7 mouse cellular contexts compared by ENCODE assay signal in genomic region chr15:27797480-27798155, GRCm38 (mm10).
DNase-seq lines count a peak whose midpoint lies in the region; ATAC-seq and TF ChIP-seq lines count a peak whose summit lies in the region.

No protein-coding gene starts in this region.

- H3K4me2 ChIP-seq in lung, embryonic 15.5 days = no peak overlapping the region
- H3K4me2 ChIP-seq in forebrain, embryonic 12.5 days = no peak overlapping the region
- H3K4me2 ChIP-seq in hindbrain, postnatal 0 days (ENCODE audit: low read depth, low read length) = no peak overlapping the region

- no peaks in the 10 kb centered on the region for H3K9me3 ChIP-seq in lung, embryonic 15.5 days
- H3K9me3 ChIP-seq in forebrain, embryonic 12.5 days = no peaks in the 10 kb centered on the region
- H3K9me3 ChIP-seq in hindbrain, postnatal 0 days (ENCODE audit: low read length) = no peaks in the 10 kb centered on the region

- no peak overlapping the region for H3K9ac ChIP-seq in lung, embryonic 15.5 days
- H3K9ac ChIP-seq in forebrain, embryonic 12.5 days = no peak overlapping the region
- H3K9ac ChIP-seq in hindbrain, postnatal 0 days (replicated peaks; ENCODE audit: low read length) = no peak overlapping the region

- no peak for TF ChIP-seq POLR2A in olfactory bulb, adult 2 months (IDR thresholded peaks at IDR 0.05; ENCODE audit: insufficient read depth, low read depth, low read length)

- ATAC-seq in lung, embryonic 15.5 days (ENCODE audit: borderline replicate concordance, extremely low read depth, low FRiP score, low TSS enrichment) = no peak
- peak; percentile 82 for ATAC-seq in forebrain, embryonic 12.5 days (ENCODE audit: low FRiP score)
- ATAC-seq in hindbrain, postnatal 0 days = no peak
- no peak for ATAC-seq in inflammation-experienced regulatory T-cells, adult 6 months

- peaks cover 7% of the 10 kb centered on the region for H3K36me3 ChIP-seq in lung, embryonic 15.5 days
- peaks cover 17% of the 10 kb centered on the region for H3K36me3 ChIP-seq in forebrain, embryonic 12.5 days (replicated peaks)
- H3K36me3 ChIP-seq in hindbrain, postnatal 0 days (ENCODE audit: insufficient read depth, low read length) = peaks cover 8% of the 10 kb centered on the region; the same call in 1 of the 2 replicates

- no peak overlapping the region for H3K4me3 ChIP-seq in lung, embryonic 15.5 days
- no peak overlapping the region for H3K4me3 ChIP-seq in forebrain, embryonic 12.5 days (replicated peaks)
- H3K4me3 ChIP-seq in hindbrain, postnatal 0 days (ENCODE audit: low read length) = no peak overlapping the region
- no peak overlapping the region for H3K4me3 ChIP-seq in olfactory bulb, adult 2 months (ENCODE audit: insufficient read depth, low read depth, low read length)

- peaks cover 43% of the 10 kb centered on the region for H3K4me1 ChIP-seq in lung, embryonic 15.5 days
- peaks cover 50% of the 10 kb centered on the region for H3K4me1 ChIP-seq in forebrain, embryonic 12.5 days
- peaks cover 16% of the 10 kb centered on the region for H3K4me1 ChIP-seq in hindbrain, postnatal 0 days (ENCODE audit: insufficient read depth, low read length)
- H3K4me1 ChIP-seq in olfactory bulb, adult 2 months (ENCODE audit: control insufficient read depth, insufficient read depth, low read length) = peaks cover 61% of the 10 kb centered on the region

- H3K27me3 ChIP-seq in lung, embryonic 15.5 days = no peaks in the 10 kb centered on the region
- no peaks in the 10 kb centered on the region for H3K27me3 ChIP-seq in forebrain, embryonic 12.5 days
- no peaks in the 10 kb centered on the region for H3K27me3 ChIP-seq in hindbrain, postnatal 0 days (ENCODE audit: insufficient read depth, low read length)

- no peak for DNase-seq in lung, adult 18-20 months
- no peak for DNase-seq in hindbrain, postnatal 0 days (ENCODE audit: low spot score)
- DNase-seq in urinary bladder, postnatal 25 days (ENCODE audit: low spot score) = no peak

- peak overlapping the region; percentile 59 for H3K27ac ChIP-seq in lung, embryonic 15.5 days
- H3K27ac ChIP-seq in forebrain, embryonic 12.5 days = peak overlapping the region; percentile 90
- H3K27ac ChIP-seq in hindbrain, postnatal 0 days = peak overlapping the region; percentile 73
- H3K27ac ChIP-seq in olfactory bulb, adult 2 months (ENCODE audit: insufficient read depth, low read depth, low read length) = peak overlapping the region; percentile 92

- WGBS in lung, embryonic 15.5 days = 74% methylated on average over 20 of the region's 20 CpGs
- whole genome bisulfite sequencing in forebrain, embryonic 12.5 days = 43% methylated on average over 20 of the region's 20 CpGs
- 53% methylated on average over 20 of the region's 20 CpGs for WGBS in hindbrain, postnatal 0 days
- WGBS in olfactory bulb, adult 2 months = 14% methylated on average over 20 of the region's 20 CpGs

- no peak for TF ChIP-seq CTCF in hindbrain, postnatal 0 days (IDR thresholded peaks at IDR 0.05; ENCODE audit: low read depth)
- TF ChIP-seq CTCF in olfactory bulb, adult 2 months (IDR thresholded peaks at IDR 0.05; ENCODE audit: insufficient read depth, low read depth, low read length) = no peak
